Mouse (Mus musculus): ENCODE measurements around the gene 1300017J02Rik. TPM values are rescaled to one million over a fixed set of nuclear protein-coding genes. Genes with fewer than 3 reads are reported as not detected.

Gene 1300017J02Rik
- polyA plus RNA-seq, 1 experiment from 2014 or later: 1.9 TPM

DNA sequence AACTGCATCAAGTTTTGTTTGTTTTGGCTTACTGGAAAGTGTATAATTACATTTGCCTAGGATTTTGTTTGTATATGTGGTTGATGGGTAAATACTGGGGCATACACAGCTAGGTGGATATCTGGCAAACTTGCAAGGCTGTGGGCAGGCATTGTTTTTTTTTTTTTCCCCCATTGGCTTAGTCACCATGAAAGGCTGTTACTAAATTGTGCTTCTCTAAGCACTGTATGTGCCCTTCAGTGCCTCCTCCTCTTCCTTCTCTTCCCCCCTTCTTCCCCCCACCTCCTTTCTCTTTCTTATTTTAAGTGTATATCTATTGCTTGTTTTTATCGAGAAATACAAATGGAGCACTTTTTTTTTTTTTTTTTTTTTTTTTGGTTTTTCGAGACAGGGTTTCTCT is 19.8 kb upstream of the 1300017J02Rik start:
- H3K27ac ChIP-seq (replicated peaks; ENCODE audit: low read depth, low read length): no peak overlapping the region

DNA sequence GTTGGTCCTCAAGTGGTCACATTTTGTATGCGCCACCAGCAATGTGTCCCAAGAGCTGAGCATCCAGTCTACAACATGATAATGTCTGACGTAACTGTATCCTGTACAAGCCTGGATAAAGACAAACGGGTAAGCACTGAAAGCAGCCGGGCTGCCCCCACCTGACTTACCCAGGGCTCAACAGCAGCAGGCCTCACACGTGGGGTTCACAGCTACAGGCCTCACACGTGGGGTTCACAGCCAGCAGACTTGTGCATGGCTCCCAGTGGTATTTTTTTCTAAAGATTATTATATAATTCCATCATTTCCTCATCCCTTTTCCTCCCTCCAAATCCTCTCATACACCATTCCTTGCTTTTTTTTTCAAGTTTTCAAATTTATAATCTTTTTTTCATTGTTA is 5.0 kb upstream of the 1300017J02Rik start:
- Histone ChIP-seq H3K9ac (ENCODE audit: low read length) (no peak overlapping the region), H3K4me1 (ENCODE audit: control insufficient read depth, insufficient read depth, low read length) (no peaks in the 10 kb centered on the region), H3K27me3 (ENCODE audit: control insufficient read depth, insufficient read depth, low read length) (no peaks in the 10 kb centered on the region), H3K27ac (replicated peaks; ENCODE audit: low read depth, low read length) (no peak overlapping the region), H3K36me3 (ENCODE audit: control insufficient read depth, insufficient read depth, low read length) (peaks cover 21% of the 10 kb centered on the region), H3K9me3 (ENCODE audit: control insufficient read depth, low read length) (no peaks in the 10 kb centered on the region), H3K4me3 (ENCODE audit: low read depth, low read length) (no peak overlapping the region), H3K4me2 (ENCODE audit: low read depth, severe bottlenecking) (no peak overlapping the region)
- WGBS: 90% methylated on average over 6 of the region's 6 CpGs
- no peak for ATAC-seq (ENCODE audit: insufficient number of reproducible peaks, low FRiP score, low TSS enrichment, low read depth)
- no peak for DNase-seq (ENCODE audit: low spot score)

More for the DNA sequence above, 19.8 kb upstream of the 1300017J02Rik start:
- H3K27me3 ChIP-seq (ENCODE audit: control insufficient read depth, insufficient read depth, low read length): no peaks in the 10 kb centered on the region
- WGBS: 100% methylated on average over 1 of the region's 2 CpGs
- H3K4me3 ChIP-seq (ENCODE audit: low read depth, low read length): no peak overlapping the region
- H3K9ac ChIP-seq (ENCODE audit: low read length): no peak overlapping the region
- DNase-seq (ENCODE audit: low spot score) (no peak), ATAC-seq (ENCODE audit: insufficient number of reproducible peaks, low FRiP score, low TSS enrichment, low read depth) (no peak)
- H3K4me2 ChIP-seq (ENCODE audit: low read depth, severe bottlenecking): no peak overlapping the region
- H3K4me1 ChIP-seq (ENCODE audit: control insufficient read depth, insufficient read depth, low read length): no peaks in the 10 kb centered on the region
- H3K9me3 ChIP-seq (ENCODE audit: control insufficient read depth, low read length): no peaks in the 10 kb centered on the region
- peaks cover 47% of the 10 kb centered on the region for H3K36me3 ChIP-seq (ENCODE audit: control insufficient read depth, insufficient read depth, low read length)

DNA sequence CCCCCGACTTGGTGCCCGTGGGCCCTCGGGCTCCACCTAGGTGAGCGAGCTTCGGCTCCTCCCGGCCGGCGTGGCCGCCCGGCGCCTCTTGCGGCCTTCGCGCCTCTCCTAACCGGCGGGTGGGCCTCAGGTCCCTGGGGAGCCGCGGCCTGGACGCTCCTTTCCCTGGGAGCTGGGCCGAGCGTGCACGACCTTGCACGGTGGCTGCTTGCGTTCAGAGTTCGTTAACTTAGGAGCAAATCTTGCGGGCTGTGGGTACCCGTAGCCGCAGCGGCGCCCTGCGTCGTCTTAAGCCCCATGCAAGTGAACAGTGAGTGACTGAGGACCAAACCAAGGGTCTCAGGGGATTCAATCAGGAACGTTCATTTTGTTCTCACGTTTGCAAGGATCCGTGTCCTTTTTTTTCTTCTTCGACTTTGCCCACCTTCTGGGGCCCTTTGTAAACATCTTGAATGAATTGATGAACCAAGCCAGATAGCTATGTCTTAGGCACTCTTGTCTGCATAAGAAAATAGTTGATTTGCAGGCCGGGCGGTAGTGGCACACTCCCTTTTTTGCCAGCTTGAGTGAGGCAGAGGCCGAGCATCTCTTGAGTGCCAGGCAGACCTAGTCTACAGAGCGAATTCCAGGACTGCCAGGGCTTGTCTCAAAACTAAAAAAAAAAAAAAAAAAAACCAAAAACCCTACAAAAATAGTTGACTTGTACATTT is 605 bp upstream of the 1300017J02Rik start:
- Histone ChIP-seq H3K9me3 (ENCODE audit: control insufficient read depth, low read length) (no peaks in the 10 kb centered on the region), H3K9ac (ENCODE audit: low read length) (peak overlapping the region; percentile 95), H3K27me3 (ENCODE audit: control insufficient read depth, insufficient read depth, low read length) (no peaks in the 10 kb centered on the region), H3K4me3 (ENCODE audit: low read depth, low read length) (peak overlapping the region; percentile 89), H3K27ac (replicated peaks; ENCODE audit: low read depth, low read length) (peak overlapping the region; percentile 86), H3K36me3 (ENCODE audit: control insufficient read depth, insufficient read depth, low read length) (peaks cover 8% of the 10 kb centered on the region; the same call in 1 of the 2 replicates), H3K4me1 (ENCODE audit: control insufficient read depth, insufficient read depth, low read length) (no peaks in the 10 kb centered on the region), H3K4me2 (ENCODE audit: low read depth, severe bottlenecking) (peak overlapping the region; percentile 62)
- DNase-seq (ENCODE audit: low spot score) (no peak), ATAC-seq (ENCODE audit: insufficient number of reproducible peaks, low FRiP score, low TSS enrichment, low read depth) (no peak; the same call in 1 of the 2 replicates)
- WGBS: under 1% methylated on average over 40 of the region's 40 CpGs

DNA sequence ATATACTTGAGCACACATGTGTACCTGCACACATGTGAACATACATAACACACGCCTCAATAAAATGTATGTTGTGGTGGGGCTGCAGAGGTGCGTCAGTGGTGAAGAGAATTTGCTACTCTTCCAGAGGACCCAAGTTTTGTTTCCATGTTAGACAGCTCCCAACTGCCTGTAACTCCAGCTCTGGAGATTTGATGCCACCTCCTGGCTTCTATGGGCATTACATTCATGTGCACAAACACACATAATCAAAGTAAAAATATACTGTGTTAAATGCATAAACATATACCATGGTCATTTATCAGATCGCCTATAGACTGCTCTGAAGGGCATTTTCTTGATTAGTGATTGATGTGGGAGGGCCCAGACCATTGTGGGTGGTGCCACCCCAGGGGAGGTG is 2.2 kb downstream of the 1300017J02Rik start:
- peak; percentile 66 for DNase-seq (ENCODE audit: low spot score)
- no peak for ATAC-seq (ENCODE audit: insufficient number of reproducible peaks, low FRiP score, low TSS enrichment, low read depth)

DNA sequence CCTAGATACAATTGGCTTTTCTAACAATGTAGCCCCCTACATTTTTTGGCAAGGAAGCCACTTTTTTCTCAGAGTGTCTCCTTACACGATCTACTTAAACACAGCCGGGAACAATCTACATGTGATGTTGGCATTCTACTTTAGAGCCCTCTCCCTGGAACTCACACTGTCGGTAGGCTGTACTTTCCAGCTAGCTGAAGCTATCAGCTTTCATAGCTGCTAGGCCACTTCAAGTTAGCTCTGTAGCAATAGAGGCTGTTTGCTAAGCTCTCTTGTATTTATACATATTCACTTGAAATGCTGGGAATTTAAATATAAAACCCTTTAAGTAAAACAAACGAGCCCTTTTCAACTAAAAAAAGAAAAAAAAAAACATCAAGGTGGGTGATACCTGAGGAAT is 2.6 kb downstream of the 1300017J02Rik start:
- WGBS: 83% methylated on average over 4 of the region's 4 CpGs
- Histone ChIP-seq H3K27me3 (ENCODE audit: control insufficient read depth, insufficient read depth, low read length) (no peaks in the 10 kb centered on the region), H3K4me3 (ENCODE audit: low read depth, low read length) (no peak overlapping the region), H3K9ac (ENCODE audit: low read length) (no peak overlapping the region), H3K36me3 (ENCODE audit: control insufficient read depth, insufficient read depth, low read length) (no peaks in the 10 kb centered on the region), H3K27ac (replicated peaks; ENCODE audit: low read depth, low read length) (no peak overlapping the region), H3K4me2 (ENCODE audit: low read depth, severe bottlenecking) (no peak overlapping the region), H3K4me1 (ENCODE audit: control insufficient read depth, insufficient read depth, low read length) (no peaks in the 10 kb centered on the region), H3K9me3 (ENCODE audit: control insufficient read depth, low read length) (no peaks in the 10 kb centered on the region)
- DNase-seq (ENCODE audit: low spot score) (no peak), ATAC-seq (ENCODE audit: insufficient number of reproducible peaks, low FRiP score, low TSS enrichment, low read depth) (no peak)

More for the DNA sequence above, 2.2 kb downstream of the 1300017J02Rik start:
- no peaks in the 10 kb centered on the region for H3K36me3 ChIP-seq (ENCODE audit: control insufficient read depth, insufficient read depth, low read length)
- H3K4me1 ChIP-seq (ENCODE audit: control insufficient read depth, insufficient read depth, low read length): no peaks in the 10 kb centered on the region
- no peak overlapping the region for H3K4me2 ChIP-seq (ENCODE audit: low read depth, severe bottlenecking)
- no peak overlapping the region for H3K4me3 ChIP-seq (ENCODE audit: low read depth, low read length)
- no peak overlapping the region for H3K27ac ChIP-seq (replicated peaks; ENCODE audit: low read depth, low read length)
- WGBS: 66% methylated on average over 3 of the region's 3 CpGs
- no peak overlapping the region for H3K9ac ChIP-seq (ENCODE audit: low read length)
- no peaks in the 10 kb centered on the region for H3K9me3 ChIP-seq (ENCODE audit: control insufficient read depth, low read length)
- no peaks in the 10 kb centered on the region for H3K27me3 ChIP-seq (ENCODE audit: control insufficient read depth, insufficient read depth, low read length)

DNA sequence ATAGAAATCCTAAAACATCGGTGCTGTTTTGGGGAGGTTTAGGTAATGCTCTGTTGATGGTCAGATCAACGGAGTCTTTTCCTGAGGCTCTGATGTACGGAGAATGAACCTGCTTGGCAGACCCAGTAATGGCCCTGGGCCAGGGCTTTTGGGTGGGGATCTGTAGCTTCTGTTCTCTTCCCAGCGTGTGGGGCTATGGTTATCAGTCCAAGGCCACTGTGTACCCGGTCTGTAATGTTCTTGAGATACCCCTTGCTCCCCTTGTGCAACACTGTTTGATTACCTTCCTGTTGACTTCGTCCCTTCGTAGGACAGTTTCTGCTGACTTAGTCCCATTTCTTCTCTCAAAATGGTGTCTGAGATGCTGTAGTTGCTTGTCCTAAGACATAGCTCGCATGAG is 3.8 kb downstream of the 1300017J02Rik start:
- no peaks in the 10 kb centered on the region for H3K27me3 ChIP-seq (ENCODE audit: control insufficient read depth, insufficient read depth, low read length)
- no peaks in the 10 kb centered on the region for H3K9me3 ChIP-seq (ENCODE audit: control insufficient read depth, low read length)
- WGBS: 94% methylated on average over 8 of the region's 8 CpGs
- ATAC-seq (ENCODE audit: insufficient number of reproducible peaks, low FRiP score, low TSS enrichment, low read depth) (no peak), DNase-seq (ENCODE audit: low spot score) (no peak)
- no peak overlapping the region for H3K4me2 ChIP-seq (ENCODE audit: low read depth, severe bottlenecking)
- no peak overlapping the region for H3K9ac ChIP-seq (ENCODE audit: low read length)
- no peaks in the 10 kb centered on the region for H3K36me3 ChIP-seq (ENCODE audit: control insufficient read depth, insufficient read depth, low read length)
- H3K4me3 ChIP-seq (ENCODE audit: low read depth, low read length): no peak overlapping the region
- no peaks in the 10 kb centered on the region for H3K4me1 ChIP-seq (ENCODE audit: control insufficient read depth, insufficient read depth, low read length)
- H3K27ac ChIP-seq (replicated peaks; ENCODE audit: low read depth, low read length): no peak overlapping the region

DNA sequence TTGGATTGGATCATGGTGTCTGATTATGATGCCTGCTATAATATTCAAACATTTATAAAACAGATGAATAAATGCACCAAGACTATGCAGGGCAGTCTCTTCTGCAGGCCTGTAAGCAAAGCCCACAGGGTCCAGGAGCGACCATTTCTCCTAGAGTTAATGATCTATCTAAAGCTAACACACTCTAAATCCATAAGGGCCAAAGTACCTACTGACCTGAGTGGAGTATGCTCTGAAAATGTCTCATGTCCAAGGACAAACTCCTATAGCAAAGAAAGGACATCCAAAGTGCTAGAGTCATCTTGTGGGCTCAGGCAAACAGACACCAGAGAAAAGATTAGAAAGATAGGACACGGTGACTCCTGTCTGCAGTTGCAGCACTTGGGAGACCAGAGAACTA is 10.4 kb downstream of the 1300017J02Rik start:
- ATAC-seq (ENCODE audit: insufficient number of reproducible peaks, low FRiP score, low TSS enrichment, low read depth) (no peak), DNase-seq (ENCODE audit: low spot score) (no peak)
- no peak overlapping the region for H3K9ac ChIP-seq (ENCODE audit: low read length)
- H3K4me1 ChIP-seq (ENCODE audit: control insufficient read depth, insufficient read depth, low read length): no peaks in the 10 kb centered on the region
- H3K36me3 ChIP-seq (ENCODE audit: control insufficient read depth, insufficient read depth, low read length): no peaks in the 10 kb centered on the region
- no peak overlapping the region for H3K4me2 ChIP-seq (ENCODE audit: low read depth, severe bottlenecking)
- H3K27me3 ChIP-seq (ENCODE audit: control insufficient read depth, insufficient read depth, low read length): no peaks in the 10 kb centered on the region
- H3K27ac ChIP-seq (replicated peaks; ENCODE audit: low read depth, low read length): no peak overlapping the region
- H3K4me3 ChIP-seq (ENCODE audit: low read depth, low read length): no peak overlapping the region
- no peaks in the 10 kb centered on the region for H3K9me3 ChIP-seq (ENCODE audit: control insufficient read depth, low read length)
- 92% methylated on average over 2 of the region's 2 CpGs for WGBS

DNA sequence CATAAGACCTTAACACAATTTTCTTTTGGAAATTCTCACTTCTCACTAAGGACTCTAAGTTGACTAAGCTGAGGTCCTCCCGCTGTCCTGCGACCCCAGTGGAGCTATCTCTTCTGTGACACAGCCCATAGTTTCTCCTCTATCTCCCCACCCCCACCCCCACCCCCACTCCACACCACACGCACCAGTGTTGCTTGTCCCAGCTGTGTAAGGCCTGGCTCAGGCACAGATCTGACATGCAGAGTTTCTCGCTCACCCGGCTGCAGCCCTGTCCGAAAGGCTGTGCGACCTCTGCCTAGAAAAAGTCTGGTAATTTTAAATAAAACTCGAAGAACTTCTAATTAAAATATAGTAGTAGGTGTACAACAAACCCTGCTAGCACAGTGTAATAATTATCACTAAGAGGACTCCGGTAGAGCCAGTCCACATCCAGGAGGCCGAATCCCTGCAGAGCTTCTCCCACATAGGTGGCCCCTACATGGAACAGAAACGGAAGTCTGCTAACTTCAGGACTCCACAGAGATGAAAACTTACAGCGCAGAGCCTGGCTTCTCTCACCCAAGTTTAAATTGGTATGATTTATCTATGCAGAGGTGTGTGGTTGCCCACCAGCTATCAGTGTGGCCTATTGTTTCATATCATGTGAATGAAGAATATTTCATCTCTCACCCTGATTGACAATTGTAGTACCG is 16.2 kb downstream of the 1300017J02Rik start:
- Histone ChIP-seq H3K9ac (ENCODE audit: low read length) (no peak overlapping the region), H3K27ac (replicated peaks; ENCODE audit: low read depth, low read length) (no peak overlapping the region), H3K4me1 (ENCODE audit: control insufficient read depth, insufficient read depth, low read length) (no peaks in the 10 kb centered on the region), H3K9me3 (ENCODE audit: control insufficient read depth, low read length) (no peaks in the 10 kb centered on the region), H3K4me2 (ENCODE audit: low read depth, severe bottlenecking) (no peak overlapping the region), H3K27me3 (ENCODE audit: control insufficient read depth, insufficient read depth, low read length) (no peaks in the 10 kb centered on the region), H3K36me3 (ENCODE audit: control insufficient read depth, insufficient read depth, low read length) (no peaks in the 10 kb centered on the region), H3K4me3 (ENCODE audit: low read depth, low read length) (no peak overlapping the region)
- no peak for ATAC-seq (ENCODE audit: insufficient number of reproducible peaks, low FRiP score, low TSS enrichment, low read depth)
- DNase-seq (ENCODE audit: low spot score): no peak
- 91% methylated on average over 13 of the region's 13 CpGs for WGBS
